Mouse (Mus musculus) liver, embryonic 18 days (tissue): ENCODE measurements around the gene Fbln7. TPM values are rescaled to one million over a fixed set of nuclear protein-coding genes. Genes with fewer than 3 reads are reported as not detected.

Experiments used
- polyA plus RNA-seq: library from polyadenylated mRNA; depleted of rRNA; stranded (reverse); fragments of >200 nt; gene quantifications from 2 replicates; pipeline ENCODE4 v1.2.3, GENCODE M21; 2012; rRNA removed

Gene Fbln7
- 0.12 and 0.13 TPM in 2 replicates for polyA plus RNA-seq

GRCm38 (mm10) chr2:128862636-128863035 lies at the start of gene Fbln7:
TSS of gene Fbln7 (plus strand) at chr2:128862981.

GRCm38 (mm10) chr2:128817786-128818681 lies 44.7 kb upstream of the Fbln7 start, which contains the start of gene Tmem87b:
TSS of gene Tmem87b (plus strand) at chr2:128818118.

GRCm38 (mm10) chr2:128943538-128944528 lies 81.1 kb downstream of the Fbln7 start, which contains the start of gene Zc3h8:
TSS of gene Zc3h8 (minus strand) at chr2:128944077.

Other genes with a start within 250 kb of the Fbln7 start
- gene Anapc1, start 175.6 kb upstream of the Fbln7 start, polyA plus RNA-seq, result 13.5 and 16.4 TPM in 2 replicates
- gene Mertk, start 164.0 kb upstream of the Fbln7 start, polyA plus RNA-seq, result 5.4 and 6.0 TPM in 2 replicates
- gene Tmem87b, start 44.9 kb upstream of the Fbln7 start, polyA plus RNA-seq, result 8.0 and 8.6 TPM in 2 replicates
- 1.9 and 2.2 TPM in 2 replicates for gene Zc3h8, start 81.1 kb downstream of the Fbln7 start, polyA plus RNA-seq
- gene Zc3h6, start 104.4 kb downstream of the Fbln7 start, polyA plus RNA-seq, result 0.36 and 0.44 TPM in 2 replicates
- gene Gm10762, start 104.7 kb downstream of the Fbln7 start, polyA plus RNA-seq, result 2.6 TPM in 2 replicates
- gene Vinac1, start 185.2 kb downstream of the Fbln7 start, polyA plus RNA-seq, result 0.08 and 0.09 TPM in 2 replicates
- 1.1 and 1.2 TPM in 2 replicates for gene Ttl, start 203.0 kb downstream of the Fbln7 start, polyA plus RNA-seq
- gene Polr1b, start 238.0 kb downstream of the Fbln7 start, polyA plus RNA-seq, result 8.1 and 9.2 TPM in 2 replicates